Mouse (Mus musculus) kidney, embryonic 15.5 days (tissue): ENCODE results near the gene Stard9. TPM values are rescaled to one million over a fixed set of nuclear protein-coding genes. Genes with fewer than 3 reads are reported as not detected.
A peak's percentile ranks its signal among the peaks of the same experiment; 100 is the strongest.

Experiments
- ATAC-seq: fragments of 200-750 bp; cut with Nextera tagmentation; replicated peaks from 2 replicates; pipeline ENCODE4 v1.8.0; 2017; ENCODE audit warnings: moderate TSS enrichment; ENCODE audit not compliant: low FRiP score
- H3K27ac ChIP-seq: fragments of 300-500 bp; sonication (generic); 2 replicates; pipeline ENCODE4 v1.5.1; 2015; ENCODE audit warnings: mild to moderate bottlenecking, inconsistent platforms
- H3K27me3 ChIP-seq: fragments of 300-500 bp; sonication (generic); 2 replicates; pipeline ENCODE4 v1.6.1; 2015; ENCODE audit warnings: inconsistent platforms
- H3K36me3 ChIP-seq: fragments of 300-500 bp; sonication (generic); 2 replicates; pipeline ENCODE4 v1.6.1; 2015; ENCODE audit warnings: inconsistent platforms
- H3K4me1 ChIP-seq: fragments of 300-500 bp; sonication (generic); 2 replicates; pipeline ENCODE4 v1.6.1; 2015; ENCODE audit warnings: inconsistent platforms
- H3K4me2 ChIP-seq: fragments of 300-500 bp; sonication (generic); 2 replicates; pipeline ENCODE4 v1.6.1; 2015; ENCODE audit warnings: moderate library complexity, mild to moderate bottlenecking, inconsistent platforms
- H3K4me3 ChIP-seq: fragments of 300-500 bp; sonication (generic); replicated peaks from 2 replicates; pipeline ENCODE4 v1.5.1; 2015; ENCODE audit warnings: mild to moderate bottlenecking, inconsistent platforms
- H3K9ac ChIP-seq: fragments of 300-500 bp; sonication (generic); 2 replicates; pipeline ENCODE4 v1.6.1; 2015; ENCODE audit warnings: mild to moderate bottlenecking, inconsistent platforms
- H3K9me3 ChIP-seq: fragments of 300-500 bp; sonication (generic); replicated peaks from 2 replicates; pipeline ENCODE4 v1.6.1; 2016; ENCODE audit warnings: inconsistent platforms
- WGBS: fragments of 180-500 bp; shearing (Covaris S2); methylation state at CpG from one replicate; pipeline ENCODE4 v1.1.7; 2015; ENCODE audit warnings: mixed read lengths; 5-methylcytosine and 5-hydroxymethylcytosine counted together
- polyA plus RNA-seq: library from polyadenylated mRNA; unstranded; fragments of >200 nt; fragmentation: Nextera tagmentation; extraction: Ambion mirVana; gene quantifications from 2 replicates; pipeline ENCODE4 v1.2.1, GENCODE M21; 2015

Stard9 gene
- polyA plus RNA-seq, 1 experiment from 2014 or later = 5.2 TPM

- Histone ChIP-seq H3K9me3 (no peaks in the 10 kb centered on the region), H3K36me3 (peaks cover 38% of the 10 kb centered on the region), H3K27me3 (no peaks in the 10 kb centered on the region), H3K4me1 (no peaks in the 10 kb centered on the region), H3K9ac (no peak overlapping the region), H3K4me2 (no peak overlapping the region), H3K27ac (no peak overlapping the region), H3K4me3 (no peak overlapping the region)
- 83% methylated on average over 3 of the region's 3 CpGs for WGBS
- ATAC-seq = no peak
Observed at GRCm38 (mm10) chr2:120710154-120710553, 81.2 kb downstream of the Stard9 start.

DNA sequence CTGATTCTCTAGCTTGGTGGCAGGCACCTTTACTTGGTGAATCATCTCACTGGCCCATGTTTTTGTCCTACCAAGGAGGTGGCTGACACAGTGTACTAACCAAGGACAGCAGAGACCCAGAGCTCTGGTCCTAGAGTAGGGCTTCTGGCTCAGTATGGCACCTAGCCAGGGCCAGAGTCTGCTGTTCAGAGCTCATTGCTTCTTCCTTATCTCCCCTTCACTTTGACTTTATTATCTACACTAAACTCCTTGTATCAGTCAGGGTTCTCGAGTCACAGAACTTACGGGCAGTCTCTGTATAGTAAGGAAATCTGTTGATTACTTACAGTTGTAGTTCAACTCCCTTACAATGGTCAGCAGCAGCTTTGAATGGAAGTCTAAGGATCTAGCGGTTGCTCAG lies 82.0 kb downstream of the Stard9 start:
- 90% methylated on average over 3 of the region's 3 CpGs for WGBS

DNA sequence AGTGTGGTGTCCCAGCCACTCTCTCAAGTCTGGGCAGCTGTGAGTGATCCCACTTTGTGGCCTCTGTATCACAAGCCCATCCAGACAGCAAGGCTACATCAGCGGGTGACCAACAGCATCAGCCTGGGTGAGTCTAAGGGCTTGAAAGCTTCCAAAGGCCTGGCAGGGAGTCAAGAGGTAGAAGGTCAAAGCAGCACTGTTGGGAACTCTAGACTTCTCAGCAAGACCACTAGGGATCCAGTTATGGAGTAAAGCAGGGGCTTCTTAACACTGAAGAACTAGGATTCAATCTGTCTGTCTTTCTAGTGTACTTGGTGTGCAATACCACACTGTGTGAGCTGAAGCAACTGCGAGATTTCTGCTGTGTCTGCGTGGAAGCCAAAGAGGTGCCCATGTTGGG lies 84.5 kb downstream of the Stard9 start:
- H3K4me2 ChIP-seq = no peak overlapping the region
- H3K4me3 ChIP-seq = no peak overlapping the region
- ATAC-seq = no peak
- no peak overlapping the region for H3K27ac ChIP-seq
- 97% methylated on average over 3 of the region's 3 CpGs for WGBS
- H3K27me3 ChIP-seq = no peaks in the 10 kb centered on the region
- no peaks in the 10 kb centered on the region for H3K9me3 ChIP-seq
- peaks cover 69% of the 10 kb centered on the region for H3K36me3 ChIP-seq
- H3K9ac ChIP-seq = no peak overlapping the region
- no peaks in the 10 kb centered on the region for H3K4me1 ChIP-seq

More for the DNA sequence above, 82.0 kb downstream of the Stard9 start:
- Histone ChIP-seq H3K36me3 (peaks cover 44% of the 10 kb centered on the region), H3K4me1 (no peaks in the 10 kb centered on the region), H3K27me3 (no peaks in the 10 kb centered on the region), H3K9me3 (no peaks in the 10 kb centered on the region), H3K27ac (no peak overlapping the region), H3K9ac (no peak overlapping the region), H3K4me2 (no peak overlapping the region), H3K4me3 (no peak overlapping the region)
- ATAC-seq = no peak

DNA sequence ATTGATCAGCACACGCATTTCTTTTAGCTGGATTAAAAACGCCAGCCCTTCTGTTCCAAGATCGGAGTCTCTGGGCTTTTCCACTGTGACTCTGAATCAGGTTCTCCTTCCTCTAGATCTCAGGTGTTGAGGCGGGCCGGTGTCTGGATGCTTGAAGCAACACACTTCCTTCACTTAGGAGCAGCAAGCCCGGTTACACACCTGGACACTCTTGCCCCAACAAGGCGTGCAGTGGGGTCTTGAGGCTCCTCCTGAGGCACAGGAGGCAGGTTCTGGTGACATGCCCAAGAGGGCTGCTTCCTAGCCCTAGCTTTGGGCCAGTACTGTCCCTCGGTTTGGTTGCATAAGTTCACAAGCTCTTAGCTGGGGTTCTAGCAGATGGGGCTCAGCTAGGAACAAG lies 89.6 kb downstream of the Stard9 start:
- 95% methylated on average over 8 of the region's 8 CpGs for WGBS
- Histone ChIP-seq H3K27me3 (no peaks in the 10 kb centered on the region), H3K9me3 (no peaks in the 10 kb centered on the region), H3K4me2 (no peak overlapping the region), H3K9ac (no peak overlapping the region), H3K4me3 (no peak overlapping the region), H3K36me3 (peaks cover 96% of the 10 kb centered on the region), H3K4me1 (no peaks in the 10 kb centered on the region), H3K27ac (no peak overlapping the region)
- no peak for ATAC-seq

DNA sequence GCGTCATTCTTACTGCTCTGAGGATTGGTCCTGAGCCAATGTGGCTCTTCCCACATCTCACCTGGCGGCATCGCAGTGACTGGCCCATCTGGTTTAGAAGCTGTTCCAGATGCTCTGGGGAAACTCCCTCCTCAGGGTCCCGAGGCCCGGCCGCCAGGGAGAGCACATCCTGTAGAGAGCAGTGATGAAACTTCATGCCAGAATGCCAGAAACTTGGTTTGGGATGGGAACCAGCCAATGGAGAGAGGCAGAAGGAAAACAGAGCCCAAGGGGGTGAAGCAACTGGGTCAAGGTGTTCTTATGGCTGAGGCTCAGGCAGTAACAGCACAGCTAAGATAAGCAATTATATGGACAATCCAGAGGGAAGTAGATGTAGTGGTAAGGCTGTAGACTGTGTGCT lies 91.9 kb downstream of the Stard9 start:
- no peak for ATAC-seq
- WGBS = 93% methylated on average over 6 of the region's 6 CpGs
- H3K9ac ChIP-seq = no peak overlapping the region
- H3K9me3 ChIP-seq = no peaks in the 10 kb centered on the region
- no peak overlapping the region for H3K4me2 ChIP-seq
- H3K36me3 ChIP-seq = peaks cover 98% of the 10 kb centered on the region
- no peaks in the 10 kb centered on the region for H3K27me3 ChIP-seq
- H3K27ac ChIP-seq = no peak overlapping the region
- no peak overlapping the region for H3K4me3 ChIP-seq
- no peaks in the 10 kb centered on the region for H3K4me1 ChIP-seq

DNA sequence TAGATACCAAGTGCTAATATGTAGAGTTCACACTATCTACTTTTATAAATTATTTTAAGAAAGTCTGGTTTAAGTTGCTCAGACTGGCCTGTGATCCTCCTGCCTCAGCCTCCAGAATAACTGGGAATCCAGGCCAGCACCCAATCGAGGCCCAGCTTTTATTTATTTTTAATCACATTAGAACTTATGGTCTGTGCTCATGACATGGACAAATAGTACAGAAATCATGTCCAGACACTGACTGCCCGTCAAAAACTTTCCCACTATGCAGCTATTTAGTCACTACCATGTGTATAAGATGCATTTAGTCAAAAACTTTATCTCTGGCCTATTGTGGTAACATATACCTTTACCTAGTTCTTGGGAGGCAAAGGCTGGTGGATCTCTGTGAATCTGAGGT lies 93.0 kb downstream of the Stard9 start:
- Histone ChIP-seq H3K27ac (no peak overlapping the region), H3K4me1 (no peaks in the 10 kb centered on the region), H3K9ac (no peak overlapping the region), H3K36me3 (peaks cover 99% of the 10 kb centered on the region), H3K9me3 (no peaks in the 10 kb centered on the region), H3K4me2 (no peak overlapping the region), H3K4me3 (no peak overlapping the region), H3K27me3 (no peaks in the 10 kb centered on the region)
- 94% methylated on average over 2 of the region's 2 CpGs for WGBS
- ATAC-seq = no peak

DNA sequence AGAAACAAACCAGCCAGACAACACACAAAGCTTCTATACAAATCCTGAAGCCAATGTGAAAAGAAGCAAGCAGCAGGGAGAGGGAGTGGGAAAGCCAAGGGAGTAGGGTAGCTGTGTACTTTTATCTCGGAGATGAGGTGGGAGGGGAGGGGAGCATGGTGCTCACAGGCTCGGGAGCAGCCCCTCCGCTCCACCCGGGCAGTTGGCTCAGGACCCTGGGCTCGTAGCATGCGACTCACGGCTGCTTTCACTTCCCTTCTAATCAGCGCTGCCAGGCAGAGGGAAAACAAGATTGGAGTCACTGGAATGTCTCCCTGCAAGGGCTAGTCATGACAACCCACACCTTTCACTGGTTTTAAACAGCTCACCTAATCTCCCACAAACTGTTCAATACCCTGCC lies 93.6 kb downstream of the Stard9 start:
- no peak overlapping the region for H3K4me3 ChIP-seq
- no peaks in the 10 kb centered on the region for H3K9me3 ChIP-seq
- peaks cover 99% of the 10 kb centered on the region for H3K36me3 ChIP-seq
- H3K27me3 ChIP-seq = no peaks in the 10 kb centered on the region
- no peak overlapping the region for H3K27ac ChIP-seq
- H3K4me2 ChIP-seq = no peak overlapping the region
- no peak overlapping the region for H3K9ac ChIP-seq
- H3K4me1 ChIP-seq = no peaks in the 10 kb centered on the region
- no peak for ATAC-seq
- WGBS = 89% methylated on average over 8 of the region's 8 CpGs

- peaks cover 99% of the 10 kb centered on the region for H3K36me3 ChIP-seq
- H3K27ac ChIP-seq = no peak overlapping the region
- H3K9ac ChIP-seq = no peak overlapping the region
- no peaks in the 10 kb centered on the region for H3K9me3 ChIP-seq
- H3K27me3 ChIP-seq = no peaks in the 10 kb centered on the region
- no peak overlapping the region for H3K4me2 ChIP-seq
- ATAC-seq = no peak
- H3K4me3 ChIP-seq = no peak overlapping the region
- H3K4me1 ChIP-seq = peaks cover 3% of the 10 kb centered on the region
- WGBS = 64% methylated on average over 4 of the region's 4 CpGs
Observed at GRCm38 (mm10) chr2:120723621-120724020, 94.7 kb downstream of the Stard9 start.

DNA sequence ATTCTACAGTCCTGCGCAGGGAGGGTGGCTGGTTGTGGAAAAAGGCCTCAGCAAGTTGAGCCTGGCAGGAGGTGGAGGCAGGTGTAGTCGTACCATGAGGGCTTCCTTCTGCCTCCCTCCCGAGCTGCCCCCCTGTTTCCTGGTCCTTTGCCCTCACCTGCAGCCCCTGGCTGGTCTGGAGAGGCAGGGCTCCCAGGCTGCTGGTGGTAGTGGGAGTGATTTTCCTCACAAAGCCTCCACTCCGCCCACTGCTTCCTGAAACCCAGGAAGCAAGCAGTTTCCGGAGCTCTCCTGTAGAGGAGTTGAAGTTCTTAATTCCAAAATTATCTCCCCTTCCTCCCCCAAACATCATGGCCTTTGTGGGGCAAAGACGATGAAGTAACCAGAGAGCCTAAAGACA lies 95.3 kb downstream of the Stard9 start:
- WGBS = 67% methylated on average over 6 of the region's 6 CpGs
- Histone ChIP-seq H3K27ac (no peak overlapping the region), H3K36me3 (peaks cover 94% of the 10 kb centered on the region), H3K4me3 (no peak overlapping the region), H3K4me2 (no peak overlapping the region), H3K9ac (no peak overlapping the region), H3K4me1 (peaks cover 8% of the 10 kb centered on the region), H3K27me3 (no peaks in the 10 kb centered on the region), H3K9me3 (no peaks in the 10 kb centered on the region)
- ATAC-seq = no peak

DNA sequence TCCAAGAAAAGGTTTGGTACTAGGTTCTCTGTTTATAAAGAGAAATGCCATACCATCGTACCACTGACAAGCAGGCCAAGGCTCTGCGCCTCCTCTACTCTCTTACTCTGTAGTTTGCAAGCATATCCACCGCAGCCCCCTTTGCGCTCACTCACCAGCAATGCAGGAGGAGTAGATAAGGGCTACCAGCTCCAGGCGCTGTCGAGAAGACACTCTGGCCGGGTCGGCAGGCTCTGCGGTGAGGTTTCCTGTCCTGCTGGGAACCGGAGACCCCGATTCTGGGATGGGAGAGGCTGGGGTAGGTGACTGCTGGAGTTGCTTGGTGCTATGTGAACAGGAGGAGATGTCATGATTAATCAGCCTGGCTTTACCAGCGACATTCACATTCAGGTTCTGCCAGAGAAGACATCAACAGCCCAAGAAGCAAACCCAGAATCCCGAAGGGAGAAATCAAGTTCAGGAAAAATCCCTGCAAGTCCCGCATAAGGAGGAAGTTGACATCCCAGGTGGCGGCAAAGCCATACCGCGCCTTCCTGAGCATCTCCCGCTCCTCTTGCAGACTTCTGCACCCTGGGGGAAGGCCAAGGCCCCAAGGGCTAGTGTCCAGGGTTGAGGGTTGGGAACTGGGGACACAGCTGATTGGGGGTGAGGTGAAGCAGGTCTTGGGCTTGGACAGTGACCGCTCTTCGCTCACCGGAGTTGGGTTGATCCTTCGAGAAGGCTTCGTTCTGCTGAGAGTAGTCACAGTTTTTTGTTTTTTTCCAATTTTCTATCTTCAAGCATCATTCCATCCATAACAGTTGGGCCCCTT lies 101.1 kb downstream of the Stard9 start:
- H3K36me3 ChIP-seq = peaks cover 37% of the 10 kb centered on the region
- no peak for ATAC-seq
- peaks cover 29% of the 10 kb centered on the region for H3K4me1 ChIP-seq
- H3K9me3 ChIP-seq = no peaks in the 10 kb centered on the region
- peak overlapping the region; percentile 84 for H3K9ac ChIP-seq
- WGBS = 7% methylated on average over 23 of the region's 23 CpGs
- H3K27me3 ChIP-seq = no peaks in the 10 kb centered on the region
- H3K27ac ChIP-seq = no peak overlapping the region
- H3K4me2 ChIP-seq = peak overlapping the region; percentile 95
- H3K4me3 ChIP-seq = peak overlapping the region; percentile 65

GRCm38 (mm10) chr2:120730639-120731166 lies 101.8 kb downstream of the Stard9 start:
- Histone ChIP-seq H3K9ac (peak overlapping the region; percentile 84), H3K27me3 (no peaks in the 10 kb centered on the region), H3K27ac (peak overlapping the region; percentile 93), H3K4me2 (peak overlapping the region; percentile 95), H3K4me3 (peak overlapping the region; percentile 65), H3K4me1 (peaks cover 29% of the 10 kb centered on the region), H3K9me3 (no peaks in the 10 kb centered on the region), H3K36me3 (peaks cover 30% of the 10 kb centered on the region)
- ATAC-seq = peak; percentile 50; the same call in 1 of the 2 replicates
- WGBS = under 1% methylated on average over 49 of the region's 50 CpGs

DNA sequence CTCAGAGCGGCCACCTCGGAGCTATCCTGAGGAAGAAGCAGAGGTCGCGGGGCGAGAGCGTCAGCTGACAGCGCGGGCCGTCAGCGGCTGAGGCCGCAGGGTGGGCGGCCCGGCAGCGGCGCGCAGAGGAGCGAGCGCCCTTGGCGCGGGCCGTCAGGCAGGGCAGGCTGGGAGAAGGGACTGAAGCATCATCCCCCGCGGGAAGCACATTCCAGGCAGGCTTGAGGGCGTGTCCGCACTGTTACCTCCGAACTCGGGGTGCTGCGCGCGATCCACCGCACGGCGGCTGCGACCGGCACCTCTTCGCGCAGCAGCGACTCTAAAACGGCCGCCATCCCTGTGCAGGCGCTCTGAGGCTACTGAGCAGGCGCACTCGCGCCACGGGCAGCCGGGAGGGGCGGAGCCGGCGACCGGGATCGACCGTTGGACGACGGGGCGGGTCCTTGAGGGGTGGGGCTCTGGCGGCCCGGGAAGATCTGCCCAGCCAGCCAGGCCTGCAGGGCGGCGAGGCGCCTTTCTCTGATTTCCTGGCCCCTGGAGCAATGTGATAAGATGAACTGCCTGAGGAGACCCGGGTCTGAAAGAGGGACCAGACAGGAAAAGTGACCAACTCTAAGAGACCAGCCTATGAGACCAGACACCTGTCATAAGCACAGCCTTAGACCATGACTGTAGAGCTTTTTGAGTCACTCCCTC lies 102.4 kb downstream of the Stard9 start:
- ATAC-seq = peak; percentile 98
- Histone ChIP-seq H3K27me3 (no peaks in the 10 kb centered on the region), H3K4me1 (peaks cover 29% of the 10 kb centered on the region), H3K36me3 (peaks cover 24% of the 10 kb centered on the region), H3K9ac (peak overlapping the region; percentile 84), H3K27ac (peak overlapping the region; percentile 93), H3K4me2 (peak overlapping the region; percentile 95), H3K4me3 (peak overlapping the region; percentile 65), H3K9me3 (no peaks in the 10 kb centered on the region)
- WGBS = under 1% methylated on average over 61 of the region's 61 CpGs
